23 mouse cellular contexts compared by ENCODE assay signal in genomic region chr3:132944609-132945008, GRCm38 (mm10). TPM values are rescaled to one million over a fixed set of nuclear protein-coding genes. Genes with fewer than 3 reads are reported as not detected.
A peak's percentile ranks its signal among the peaks of the same experiment; 100 is the strongest.
DNase-seq lines count a peak whose midpoint lies in the region; ATAC-seq and TF ChIP-seq lines count a peak whose summit lies in the region.
"Had no signal": no experiment of that assay in that cellular context is flagged by ENCODE, and none has a peak within 500 bp of the region (broad histone marks: within the 10 kb centered on the region; RNA-seq: fewer than 3 reads in every experiment).

No protein-coding gene starts in this region.

- no peak for TF ChIP-seq CTCF in lung, postnatal 0 days (IDR thresholded peaks at IDR 0.05)

- 26% methylated on average over 3 of the region's 3 CpGs for WGBS in lung, postnatal 0 days
- WGBS in intestine, embryonic 15.5 days: 61% methylated on average over 3 of the region's 3 CpGs

- no peak overlapping the region for H3K4me2 ChIP-seq in lung, postnatal 0 days (replicated peaks; ENCODE audit: low read depth, low read length)
- no peak overlapping the region for H3K4me2 ChIP-seq in intestine, embryonic 15.5 days (replicated peaks)
- H3K4me2 ChIP-seq: heart, embryonic 13.5 days; hindbrain, embryonic 15.5 days; limb, embryonic 13.5 days; liver, embryonic 13.5 days; lung, embryonic 14.5 days had no signal

- TF ChIP-seq EP300 in lung, postnatal 0 days (IDR thresholded peaks at IDR 0.05): no peak

- no peaks in the 10 kb centered on the region for H3K27me3 ChIP-seq in lung, postnatal 0 days (replicated peaks; ENCODE audit: insufficient read depth, low read length)
- 0 out of 2 replicates have a peak, but pooled peaks cover 3% of the 10 kb centered on the region for H3K27me3 ChIP-seq in intestine, embryonic 15.5 days (replicated peaks)

- H3K4me3 ChIP-seq in lung, postnatal 0 days (ENCODE audit: low read depth, low read length): no peak overlapping the region
- H3K4me3 ChIP-seq in intestine, embryonic 15.5 days (replicated peaks): no peak overlapping the region
- H3K4me3 ChIP-seq: gastrocnemius, adult 2 months; heart, embryonic 13.5 days; hindbrain, embryonic 15.5 days; left cerebral cortex, adult 2 months; limb, embryonic 13.5 days; liver, embryonic 13.5 days; myocyte had no signal

- no peaks in the 10 kb centered on the region for H3K36me3 ChIP-seq in lung, postnatal 0 days (ENCODE audit: insufficient read depth, low read length)
- no peaks in the 10 kb centered on the region for H3K36me3 ChIP-seq in intestine, embryonic 15.5 days
- H3K36me3 ChIP-seq: heart, embryonic 13.5 days; hindbrain, embryonic 15.5 days; limb, embryonic 13.5 days; liver, embryonic 13.5 days had no signal

- no peak for DNase-seq in lung, postnatal 0 days (ENCODE audit: low spot score)
- DNase-seq in lung, postnatal 14 days: no peak
- DNase-seq in kidney, adult 18-20 months: peak; percentile 44
- DNase-seq in kidney, postnatal 14 days: peak; percentile 48
- DNase-seq in MN1 (ENCODE audit: low spot score): no peak
- no peak for DNase-seq in frontal cortex, postnatal 36 days (ENCODE audit: low spot score in 2 of 2)
- DNase-seq: B cell, adult 2 months; cerebellum, adult 2 months; forebrain, postnatal 0 days; gastrocnemius, adult 2 months; heart, postnatal 36 days; liver, embryonic 13.5 days; lung, embryonic 14.5 days; midbrain, embryonic 14.5 days; right cerebral cortex, postnatal 14 days; thymus, postnatal 4 days had no signal

- no peak overlapping the region for H3K9ac ChIP-seq in lung, postnatal 0 days (replicated peaks; ENCODE audit: low read depth)
- no peak overlapping the region for H3K9ac ChIP-seq in intestine, embryonic 15.5 days
- H3K9ac ChIP-seq: forebrain, postnatal 0 days; heart, embryonic 13.5 days; hindbrain, embryonic 15.5 days; limb, embryonic 13.5 days; liver, embryonic 13.5 days; lung, embryonic 14.5 days had no signal

- no peak for ATAC-seq in lung, postnatal 0 days
- no peak for ATAC-seq in intestine, embryonic 15.5 days
- ATAC-seq: forebrain, postnatal 0 days; intestine, postnatal 0 days had no signal

- peak overlapping the region; percentile 64 for H3K27ac ChIP-seq in lung, postnatal 0 days (ENCODE audit: low read length)
- H3K27ac ChIP-seq in intestine, embryonic 15.5 days: no peak overlapping the region
- H3K27ac ChIP-seq: gastrocnemius, adult 2 months; heart, embryonic 13.5 days; hindbrain, embryonic 15.5 days; left cerebral cortex, adult 2 months; limb, embryonic 13.5 days; liver, embryonic 13.5 days had no signal

- no peaks in the 10 kb centered on the region for H3K9me3 ChIP-seq in lung, postnatal 0 days (ENCODE audit: low read length)
- H3K9me3 ChIP-seq in intestine, embryonic 15.5 days: no peaks in the 10 kb centered on the region
- H3K9me3 ChIP-seq: heart, embryonic 13.5 days; hindbrain, embryonic 15.5 days; limb, embryonic 13.5 days; liver, embryonic 13.5 days had no signal

- no peaks in the 10 kb centered on the region; the same call in 1 of the 2 replicates for H3K4me1 ChIP-seq in lung, postnatal 0 days (ENCODE audit: insufficient read depth, low read depth, low read length)
- 0 out of 2 replicates have a peak, but pooled peaks cover 6% of the 10 kb centered on the region for H3K4me1 ChIP-seq in intestine, embryonic 15.5 days (replicated peaks)

RNA-seq across cellular contexts. Expression of gene Npnt, which starts 5.5 kb away (rescaled TPM):
- polyA plus RNA-seq in lung, postnatal 0 days (2015; fragmentation: Nextera tagmentation; extraction: Ambion mirVana): 298 and 352 TPM in 2 replicates
- 26.8 and 28.7 TPM in 2 replicates for polyA plus RNA-seq in intestine, embryonic 15.5 days (2015; fragmentation: Nextera tagmentation; extraction: Ambion mirVana)

Comparison
In these comparisons a context has a peak if more than half of its experiments do, and no peak if none do; other contexts are left out.
1. DNase-seq: peak in kidney, adult 18-20 months (single experiment) and kidney, postnatal 14 days (single experiment); none in lung, postnatal 0 days (single experiment), lung, postnatal 14 days (single experiment), MN1 (single experiment) and frontal cortex, postnatal 36 days (0 of 2).
2. RNA of gene Npnt, which starts 5.5 kb away (polyA plus RNA-seq): 298 to 352 TPM in lung, postnatal 0 days; 26.8 to 28.7 TPM in intestine, embryonic 15.5 days; every median in the first group is over 10 times any median in the second.